Mouse (Mus musculus) lung, postnatal 10 days (tissue): ENCODE results near the gene Fzd4.

ENCODE experiments used
- DNase-seq: peaks from one replicate; pipeline ENCODE4 v3.0.0; 2021

Gene Fzd4

DNA sequence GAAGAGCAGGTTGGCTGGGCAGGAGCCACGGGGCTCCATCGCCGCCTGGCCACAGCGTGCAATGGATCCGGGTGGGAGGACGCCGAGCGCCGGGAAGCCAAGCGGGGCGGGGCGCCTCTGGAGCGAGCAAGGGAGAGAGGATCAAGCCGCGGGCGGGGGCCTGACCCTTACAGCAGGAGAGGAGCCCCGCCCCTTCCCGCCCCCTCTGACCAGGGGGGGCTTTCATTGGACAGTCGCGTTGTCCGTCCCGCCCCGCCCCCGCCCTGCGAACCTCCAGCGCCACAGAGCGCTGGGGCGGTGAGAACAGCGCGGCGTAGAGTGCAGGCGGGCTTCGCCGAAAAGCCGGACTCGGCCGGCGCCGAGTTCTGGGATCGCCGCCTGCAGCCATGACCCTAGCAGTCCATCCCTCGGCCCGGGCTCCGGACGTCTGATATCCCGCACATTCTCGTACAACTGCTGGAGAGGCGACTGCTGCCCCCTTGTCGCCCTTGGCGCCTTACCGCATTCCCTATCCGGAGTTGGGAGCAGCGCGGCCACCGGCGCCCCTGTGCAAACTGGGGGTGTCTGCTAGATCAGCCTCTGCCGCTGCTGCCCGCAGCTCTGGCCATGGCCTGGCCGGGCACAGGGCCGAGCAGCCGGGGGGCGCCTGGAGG, at the start of gene Fzd4, which contains the start of gene Tmem135:
Gene Fzd4, plus strand, starts transcription at position 275 of the 653 bp plus-strand sequence.
Gene Tmem135, minus strand, starts transcription at position 142 of the 653 bp plus-strand sequence.
- peak; percentile 98 for DNase-seq

DNA sequence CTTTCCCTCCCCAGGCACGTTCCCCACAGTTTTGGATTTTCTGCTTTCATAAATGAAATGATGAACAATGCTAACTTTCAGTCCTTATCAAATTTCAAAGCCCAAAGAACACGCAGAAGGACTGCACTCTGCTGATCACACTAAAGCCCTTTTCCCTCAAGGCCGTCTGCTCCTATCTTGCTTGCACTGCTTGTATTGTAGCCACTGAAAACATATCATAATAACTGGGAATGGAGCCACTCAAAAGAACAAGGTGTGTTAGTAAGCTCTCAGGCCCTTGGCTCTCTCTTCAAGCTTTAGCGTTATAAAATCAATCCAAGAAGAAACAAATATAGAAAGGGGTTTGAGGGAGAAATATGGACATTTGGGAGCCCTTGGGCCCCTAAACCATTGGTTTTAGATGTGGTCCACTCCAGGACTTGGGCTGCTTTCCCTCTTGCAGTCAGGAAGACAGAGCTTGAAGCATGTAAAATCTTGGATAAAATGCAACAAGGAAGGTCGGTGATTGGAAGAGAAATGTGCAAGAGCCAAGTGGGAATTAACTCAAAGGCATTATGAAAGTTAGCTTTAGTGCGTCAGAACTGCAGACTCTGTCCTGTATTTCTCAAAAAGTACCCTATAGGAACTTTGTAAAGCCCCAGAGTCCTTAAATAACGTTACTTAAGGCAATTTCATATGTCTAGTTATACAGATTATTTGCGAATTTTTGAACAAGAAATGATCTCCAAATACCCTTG, 48.5 kb upstream of the Fzd4 start:
- DNase-seq, result no peak

DNA sequence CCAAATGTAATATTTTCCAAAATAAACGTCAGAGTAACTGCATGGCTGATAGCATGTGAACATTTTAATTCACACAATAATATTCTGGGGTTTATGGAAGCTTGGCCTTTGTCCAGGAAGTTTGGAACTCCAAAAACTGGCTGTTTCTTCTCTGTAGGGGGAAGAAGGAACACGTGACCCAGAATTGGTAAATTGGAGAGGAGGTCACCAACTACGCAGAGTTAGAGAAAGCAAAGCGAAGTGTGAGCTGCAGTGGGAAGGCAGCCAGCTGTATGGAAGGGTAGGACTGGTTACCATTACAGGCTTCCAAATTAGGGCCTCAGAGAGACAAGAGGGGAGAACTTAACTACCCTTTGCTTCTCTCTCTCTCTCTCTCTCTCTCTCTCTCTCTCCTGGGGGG, 47.8 kb upstream of the Fzd4 start:
- DNase-seq, result no peak

DNA sequence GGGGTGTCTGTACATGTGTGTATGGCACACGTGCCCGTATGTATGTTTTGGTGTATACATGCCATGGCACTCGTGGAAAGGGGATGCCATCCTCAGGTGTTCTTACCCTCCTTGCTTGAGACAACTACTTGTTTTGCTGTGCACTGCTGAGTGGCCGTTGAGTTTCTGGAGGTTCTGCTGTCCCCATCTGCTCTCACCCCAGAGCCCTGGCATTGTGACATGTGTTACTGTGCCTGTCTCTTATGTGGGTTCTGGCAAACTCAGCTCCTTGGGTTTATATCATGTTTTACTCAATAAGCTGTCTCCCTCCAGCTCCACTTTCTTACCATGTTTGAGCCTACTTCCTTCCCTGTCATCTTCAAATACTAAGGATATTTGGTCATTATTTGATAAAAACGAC, 40.2 kb upstream of the Fzd4 start:
- DNase-seq, result no peak

DNA sequence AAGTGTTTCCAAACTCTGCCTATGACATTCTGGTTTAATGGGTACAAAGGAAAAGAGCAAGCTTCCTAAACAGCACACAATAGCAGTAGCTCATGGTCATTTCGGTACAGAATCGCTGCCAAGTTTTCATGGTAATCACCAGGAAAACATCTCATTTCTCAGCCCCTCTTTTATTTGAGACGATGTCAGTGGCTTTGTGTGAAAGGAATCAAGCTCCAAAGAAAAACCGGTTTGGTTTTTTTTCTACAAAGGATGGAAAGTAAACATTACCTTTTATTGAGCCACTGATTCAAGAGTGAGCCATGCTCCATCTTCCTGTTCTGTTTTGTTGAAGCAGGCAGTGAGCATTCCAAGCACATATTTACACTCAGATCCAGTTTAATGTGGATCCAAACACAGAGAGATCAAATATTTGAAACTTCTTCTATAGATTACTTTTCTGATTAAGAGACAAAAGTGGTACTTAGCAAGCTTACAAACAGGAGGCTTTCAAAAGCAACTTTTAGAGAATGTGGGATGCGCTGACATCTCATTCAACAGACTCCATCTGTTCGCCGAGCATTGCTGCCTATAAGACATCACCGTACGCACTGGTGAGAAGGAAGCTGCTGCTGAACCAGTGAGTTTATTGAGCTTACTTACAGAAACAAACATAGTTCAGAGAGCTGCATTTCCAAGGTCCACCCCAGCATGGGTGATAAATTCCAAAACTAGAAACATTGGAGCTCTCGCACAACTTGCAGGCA, 38.8 kb upstream of the Fzd4 start:
- no peak for DNase-seq

DNA sequence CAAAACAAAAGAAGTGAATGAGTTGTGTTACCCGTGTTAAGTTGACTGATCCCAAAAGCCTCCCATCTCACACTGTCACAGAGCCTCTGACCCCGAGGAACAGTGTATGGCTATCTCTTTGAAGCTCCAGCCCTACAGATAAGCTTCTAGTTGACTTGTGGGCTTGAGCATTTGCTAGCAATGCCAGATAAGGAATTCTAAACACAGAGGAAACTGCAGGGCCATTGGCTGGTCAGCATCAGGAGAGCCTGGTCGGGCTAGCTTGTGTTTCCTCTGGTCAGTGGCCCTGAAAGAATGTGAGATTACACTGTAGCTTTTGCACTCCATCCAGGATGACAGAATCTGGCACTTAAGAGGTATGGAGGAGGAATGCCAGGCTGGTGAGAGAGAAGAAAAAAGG, 36.5 kb upstream of the Fzd4 start:
- no peak for DNase-seq

DNA sequence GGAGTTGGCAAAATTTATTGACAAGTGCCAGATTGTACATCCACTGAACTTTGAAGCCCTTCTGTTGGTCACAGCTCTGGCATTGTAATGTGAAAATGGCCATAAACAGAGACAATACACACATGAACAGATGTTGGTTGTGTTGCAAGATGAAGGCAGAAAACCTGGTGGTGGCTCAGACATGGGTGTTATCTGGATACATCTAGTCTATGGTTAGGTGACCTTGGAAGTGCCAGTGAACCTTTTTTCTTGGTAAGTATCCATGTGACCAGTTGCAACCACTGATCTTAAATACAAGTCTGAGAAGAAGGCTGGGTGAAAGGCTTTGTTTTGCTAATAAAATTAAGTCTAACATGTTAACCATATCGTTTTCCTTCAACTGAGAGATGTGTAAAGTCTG, 34.1 kb upstream of the Fzd4 start:
- no peak for DNase-seq

DNA sequence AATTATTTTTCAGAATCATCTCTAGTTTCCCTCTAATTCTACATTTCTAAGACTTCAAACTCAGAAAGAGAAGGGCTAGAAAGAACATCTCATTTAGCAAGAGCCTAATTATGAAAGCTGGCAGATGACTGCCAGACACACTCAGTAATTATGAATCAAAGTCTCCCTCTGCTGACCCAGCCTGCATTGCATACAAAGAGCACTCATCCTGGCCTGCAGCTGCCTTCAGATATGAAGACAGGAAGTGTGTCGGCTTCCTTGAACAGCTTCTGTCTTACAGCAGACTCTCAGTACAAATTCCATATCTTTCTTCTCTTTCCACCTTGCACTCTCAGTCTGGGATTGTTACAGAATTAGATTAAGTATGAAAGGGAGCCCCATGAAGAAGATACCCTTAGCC, 33.2 kb upstream of the Fzd4 start:
- peak; percentile 77 for DNase-seq

DNA sequence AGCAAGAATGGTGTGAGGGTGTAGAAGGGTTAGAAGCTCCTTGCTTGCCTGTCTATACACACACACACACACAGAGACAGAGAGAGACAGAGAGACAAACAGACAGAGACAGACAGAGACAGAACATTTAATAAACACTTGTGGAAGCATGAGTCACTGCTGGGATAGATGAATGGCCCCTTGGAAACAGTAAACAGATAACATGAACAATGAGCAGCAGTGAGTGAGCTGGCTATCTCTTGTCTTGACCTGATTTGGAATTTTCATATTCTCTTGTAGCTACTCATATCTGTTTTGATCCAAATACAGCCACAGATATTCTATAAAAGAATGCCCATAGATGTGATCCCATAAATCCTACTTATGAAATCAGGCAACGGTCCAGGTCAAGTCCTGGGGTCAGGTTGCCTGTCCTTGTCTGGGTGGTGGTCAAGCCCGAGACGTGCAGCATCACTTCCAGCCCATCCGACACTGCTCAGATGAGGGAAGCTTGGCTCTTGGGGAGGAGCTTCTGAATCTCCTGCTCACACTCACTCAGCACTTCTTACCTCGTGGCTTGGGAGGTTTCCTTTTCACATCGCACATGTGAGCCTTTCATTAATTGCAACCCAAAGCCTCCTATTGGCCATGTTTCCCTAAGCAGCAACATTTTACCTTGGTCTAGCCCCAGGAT, 32.4 kb upstream of the Fzd4 start:
- DNase-seq, result no peak

DNA sequence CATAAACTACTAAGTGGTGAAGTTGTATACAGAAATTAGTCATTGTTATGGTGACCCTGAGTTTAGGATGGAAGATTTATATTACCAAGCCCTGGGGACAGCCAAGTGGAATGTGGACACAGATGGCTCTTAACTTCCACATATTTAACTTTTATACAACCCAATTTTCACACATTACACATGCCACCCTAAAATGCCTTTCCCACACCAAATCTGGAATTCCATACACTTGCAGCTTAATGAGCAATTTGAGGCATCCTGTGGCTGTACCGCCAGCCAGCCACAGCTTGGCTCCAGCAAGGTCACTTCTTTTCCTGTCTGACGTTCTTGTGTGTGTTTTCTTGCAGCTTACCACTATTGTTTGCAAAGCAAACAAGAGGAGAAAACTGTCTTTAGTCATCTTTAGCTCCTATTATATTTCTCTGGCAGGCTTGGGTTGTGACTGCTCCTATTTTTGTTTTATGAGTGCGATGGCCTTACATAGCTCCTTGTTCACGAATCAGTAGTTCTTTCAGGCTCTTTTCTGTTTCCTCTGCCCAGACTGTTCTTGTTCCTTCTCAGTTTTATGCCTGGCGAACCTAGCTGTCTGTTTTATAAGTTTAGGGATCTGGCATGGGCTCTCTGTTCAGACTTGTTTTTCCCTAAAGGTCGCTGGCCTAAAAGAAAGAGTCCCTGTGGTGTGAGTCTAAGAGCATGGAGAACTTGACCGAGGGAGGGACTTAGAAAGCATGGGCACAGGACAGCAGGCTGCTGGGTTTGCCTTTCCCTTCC, 23.0 kb upstream of the Fzd4 start:
- no peak for DNase-seq

DNA sequence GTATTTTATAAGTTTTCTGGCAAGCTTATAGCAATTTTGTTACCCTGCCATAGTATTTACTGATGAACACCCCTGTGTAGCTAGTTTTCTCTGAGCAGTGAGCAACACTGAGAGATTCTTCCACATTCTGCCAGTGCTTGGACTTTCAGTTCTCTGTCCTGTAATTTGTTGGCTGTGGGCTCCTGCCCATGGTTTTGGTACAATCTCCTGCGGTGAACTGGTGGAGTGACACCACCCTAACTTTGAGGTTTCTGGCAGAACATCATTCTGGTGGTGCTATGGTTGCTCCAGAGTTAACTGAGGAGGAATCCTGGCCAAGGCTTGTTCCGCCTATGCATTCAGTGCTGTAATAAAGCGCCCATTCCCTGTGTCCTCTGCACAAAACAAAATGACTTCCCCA, 21.3 kb upstream of the Fzd4 start:
- no peak for DNase-seq

DNA sequence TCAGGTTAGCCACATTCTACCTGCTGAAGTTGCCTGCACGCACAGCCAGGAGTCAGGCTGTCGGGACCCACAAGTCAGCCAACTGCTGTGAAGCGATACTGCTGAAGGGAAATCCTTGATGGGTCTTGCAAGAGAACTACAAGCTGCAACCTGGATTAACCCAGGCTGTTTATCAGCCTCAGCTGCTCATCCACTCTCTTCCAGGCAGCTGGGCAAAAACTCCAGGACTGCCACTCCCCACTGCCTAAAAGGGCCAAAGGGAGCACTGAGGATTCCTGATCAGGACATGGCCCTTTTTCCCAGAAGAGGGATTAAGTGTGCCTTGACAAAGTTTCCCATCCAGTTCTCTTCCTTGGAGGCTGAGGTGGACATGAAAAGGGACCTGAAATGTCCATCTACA, 15.2 kb upstream of the Fzd4 start:
- no peak for DNase-seq

DNA sequence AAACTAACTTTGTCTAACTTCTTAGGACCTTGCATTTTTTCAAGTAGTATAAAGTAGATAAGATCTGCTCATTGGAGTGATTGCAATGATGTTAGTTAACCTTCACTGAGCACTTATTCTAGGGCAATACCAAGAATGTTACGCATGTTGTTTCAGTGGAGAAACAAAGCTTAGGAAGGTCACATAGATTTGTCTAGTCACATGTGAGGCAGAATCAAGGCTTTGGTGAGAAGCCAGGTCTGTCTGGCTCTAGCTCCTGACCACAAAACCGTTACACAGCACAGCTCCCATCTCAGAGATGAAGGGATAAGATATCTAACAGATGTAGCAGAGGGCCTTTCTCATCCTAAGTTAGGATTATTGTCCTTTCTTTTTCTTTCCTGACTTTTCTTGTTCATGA, 13.5 kb upstream of the Fzd4 start:
- no peak for DNase-seq

DNA sequence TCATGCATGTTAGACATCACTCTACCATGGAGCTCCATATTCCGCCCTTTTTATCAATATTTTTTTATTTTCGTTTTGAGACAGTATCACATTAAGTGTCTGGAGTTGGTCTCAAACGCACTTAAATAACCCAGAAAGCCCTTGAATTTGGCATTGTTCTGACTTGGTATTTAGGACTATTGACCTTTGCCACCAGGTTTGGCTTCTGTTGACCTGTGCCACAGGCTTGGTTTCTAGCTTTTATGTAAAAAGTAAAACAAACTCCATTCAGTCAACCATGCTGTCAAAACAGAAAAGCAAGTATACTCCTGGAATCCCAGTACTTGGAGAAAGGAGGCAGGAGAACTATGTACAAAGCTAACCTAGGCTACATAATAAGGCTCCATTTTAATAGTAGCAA, 12.9 kb upstream of the Fzd4 start:
- no peak for DNase-seq

DNA sequence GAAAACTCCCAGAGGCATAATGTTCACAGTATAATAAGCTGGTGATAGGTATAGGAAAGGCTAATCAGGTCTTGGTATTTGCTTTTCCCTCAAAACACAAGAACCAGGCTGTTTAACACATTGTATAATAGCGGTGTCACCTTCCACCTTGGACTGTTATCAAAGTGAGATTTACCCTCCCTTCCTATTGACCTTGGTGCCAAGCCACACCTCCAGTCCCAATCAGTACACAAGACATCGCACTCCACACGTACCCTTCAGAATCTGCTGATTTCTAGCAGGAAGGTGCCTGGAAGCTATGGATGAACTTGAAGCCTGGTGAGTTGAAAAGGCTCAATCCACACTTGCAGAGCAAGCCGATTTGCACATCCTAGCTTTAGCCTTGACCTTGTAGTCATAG, 12.3 kb upstream of the Fzd4 start:
- no peak for DNase-seq

DNA sequence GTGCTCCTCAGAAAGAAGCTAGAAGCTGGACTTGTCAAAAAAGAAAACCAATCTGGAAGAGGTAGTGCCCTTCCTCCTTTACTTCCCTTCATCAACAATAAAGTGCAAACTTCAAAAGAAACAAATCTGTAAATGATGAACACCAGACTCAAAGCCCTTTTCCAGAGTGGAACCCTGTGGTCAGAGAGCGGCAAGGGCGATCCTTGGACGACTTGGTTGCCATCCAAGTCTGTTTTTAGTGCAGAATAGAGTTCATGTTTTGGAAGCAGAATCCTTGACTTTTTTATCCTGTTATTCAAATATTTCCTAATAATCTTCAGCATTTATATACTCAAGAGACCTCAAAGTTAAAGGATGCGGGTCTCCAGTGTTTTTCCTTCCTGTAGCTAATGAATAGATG, 11.8 kb upstream of the Fzd4 start:
- no peak for DNase-seq

DNA sequence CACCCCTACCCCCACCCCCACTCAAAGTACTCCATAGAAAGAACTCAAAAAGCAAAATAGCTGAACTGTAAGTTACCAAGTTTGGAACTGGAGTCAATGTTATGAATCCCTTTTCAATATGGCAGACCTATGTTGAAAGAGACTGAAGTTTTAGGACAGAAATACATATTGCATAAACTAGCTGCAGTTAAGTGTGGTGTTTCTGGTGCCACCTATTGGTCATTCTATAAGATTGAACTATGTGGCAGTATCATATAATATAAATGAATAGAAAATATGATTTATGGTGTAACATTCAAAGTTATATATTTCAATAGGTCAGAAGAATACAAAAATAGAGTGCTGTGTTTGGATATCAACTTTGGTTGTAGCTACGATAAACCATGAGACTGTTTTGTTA, 11.3 kb upstream of the Fzd4 start:
- DNase-seq, result no peak

DNA sequence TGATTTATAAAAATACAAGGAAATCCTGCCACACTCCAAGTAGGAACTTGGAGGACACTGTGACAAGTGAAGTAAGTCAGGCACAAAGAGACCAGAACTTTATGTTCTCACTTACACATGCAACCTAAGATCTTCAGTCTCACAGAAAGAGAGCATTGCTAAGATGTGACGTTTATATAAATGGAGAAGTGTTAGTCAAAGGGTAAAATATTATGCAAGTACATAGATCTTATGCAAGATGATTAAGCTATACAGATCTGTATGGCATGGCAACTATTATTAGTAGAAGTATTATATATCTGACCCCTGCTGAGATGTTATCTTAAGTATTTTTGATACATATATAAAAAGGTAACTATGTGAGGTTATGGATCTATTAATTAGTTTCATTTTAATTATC, 8.8 kb upstream of the Fzd4 start:
- no peak for DNase-seq

DNA sequence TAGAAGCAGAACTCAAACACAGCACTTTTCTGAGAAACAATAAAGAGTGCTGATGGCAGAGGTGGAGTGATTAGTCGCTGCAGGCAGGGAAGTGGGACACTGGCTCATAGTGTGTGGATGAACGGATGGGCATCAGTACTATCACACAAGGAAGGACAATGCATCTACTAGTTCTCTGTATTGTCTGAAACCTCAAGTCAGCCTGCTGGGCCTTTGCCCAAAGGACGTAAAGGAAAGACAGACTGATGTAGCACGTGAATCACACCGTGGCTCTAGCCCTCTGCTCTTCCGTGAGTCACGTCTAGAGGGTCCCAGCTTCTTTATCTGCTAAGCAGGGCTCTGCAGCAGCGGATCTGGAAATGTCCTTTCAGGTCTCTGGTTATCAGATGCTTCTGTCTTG, 7.8 kb upstream of the Fzd4 start:
- no peak for DNase-seq

DNA sequence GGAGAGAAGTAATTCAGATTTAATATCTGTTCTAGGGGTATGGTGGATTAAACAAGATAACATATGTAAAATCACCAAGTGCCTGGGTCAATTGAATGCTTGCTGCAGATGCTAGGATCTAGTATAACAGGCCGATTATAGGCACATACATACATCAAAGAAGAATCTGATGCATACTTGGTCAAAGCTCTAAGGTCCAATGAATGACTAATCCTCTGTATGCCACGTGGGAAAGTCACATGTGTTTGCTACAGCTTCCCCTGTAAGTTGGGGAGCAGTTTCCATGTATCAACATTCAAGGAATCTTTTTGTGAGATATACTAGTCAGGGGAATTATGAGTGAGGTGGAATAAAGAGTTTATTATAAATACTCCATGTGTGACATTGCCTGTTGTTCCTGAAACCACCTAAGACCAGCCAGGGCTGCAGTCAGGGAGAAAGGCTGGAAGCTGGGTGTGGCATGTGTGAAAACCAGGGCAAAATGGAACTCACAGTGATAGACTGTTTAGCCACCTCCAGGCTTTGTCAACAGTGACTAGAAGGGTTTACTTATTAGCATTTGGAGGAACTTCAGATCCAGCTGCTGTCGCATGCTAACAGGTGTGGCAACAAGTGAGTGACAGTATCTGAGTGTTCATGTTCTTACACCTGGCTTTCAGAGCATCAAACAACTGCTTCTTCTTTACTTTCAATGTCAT, 6.2 kb upstream of the Fzd4 start:
- no peak for DNase-seq

DNA sequence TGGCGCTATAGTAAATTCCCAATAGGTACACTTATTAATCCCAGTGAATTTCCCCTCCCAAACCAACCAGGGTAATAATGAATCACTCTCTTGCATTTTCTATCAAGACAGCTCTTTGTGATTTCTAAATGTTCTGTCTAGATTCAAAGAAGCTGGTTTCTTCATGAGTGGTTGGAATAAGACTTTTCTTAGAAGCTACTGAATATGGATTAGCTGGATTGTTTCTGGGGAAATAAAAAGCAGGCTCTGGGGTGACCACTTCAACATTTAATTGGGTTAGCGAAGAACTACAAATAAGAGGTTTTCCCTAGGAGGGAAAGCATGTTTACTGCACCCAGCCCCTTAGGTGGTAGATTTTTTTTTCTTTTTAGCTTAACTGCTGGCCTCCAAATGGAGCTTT, 3.4 kb upstream of the Fzd4 start:
- DNase-seq, result no peak
